Mouse (Mus musculus) adrenal gland, postnatal 4 days (tissue): Measurements from ENCODE around the gene Lpar3. TPM values are rescaled to one million over a fixed set of nuclear protein-coding genes. Genes with fewer than 3 reads are reported as not detected.

Experiments used
- DNase-seq, 2 experiments: peaks; one replicate each; pipeline ENCODE4 v3.0.0; 2021 to 2022; ENCODE audit warnings: low spot score in 2 of 2, mixed read lengths in 2 of 2
- long read RNA-seq, 2 experiments: library from polyadenylated mRNA; stranded (forward); transcript quantifications; one replicate each; pipeline ENCODE4 v2.0.0; 2021
- total RNA-seq, 2 experiments: library from RNA; stranded (reverse); gene quantifications; 2 replicates each; pipeline ENCODE4 v1.2.3; 2021

Lpar3 gene
- 1 to 10 TPM in 1 of 2 experiments, under 1 TPM in 1; 0.51 to 1.5 TPM for total RNA-seq
- long read RNA-seq, experiment 1 = 0 reads
- long read RNA-seq, experiment 2, partial matches to known transcripts = 1 of 2 reads
- long read RNA-seq, experiment 2, other reads (novel, unspliced or antisense) = 0 of 2 reads

DNA sequence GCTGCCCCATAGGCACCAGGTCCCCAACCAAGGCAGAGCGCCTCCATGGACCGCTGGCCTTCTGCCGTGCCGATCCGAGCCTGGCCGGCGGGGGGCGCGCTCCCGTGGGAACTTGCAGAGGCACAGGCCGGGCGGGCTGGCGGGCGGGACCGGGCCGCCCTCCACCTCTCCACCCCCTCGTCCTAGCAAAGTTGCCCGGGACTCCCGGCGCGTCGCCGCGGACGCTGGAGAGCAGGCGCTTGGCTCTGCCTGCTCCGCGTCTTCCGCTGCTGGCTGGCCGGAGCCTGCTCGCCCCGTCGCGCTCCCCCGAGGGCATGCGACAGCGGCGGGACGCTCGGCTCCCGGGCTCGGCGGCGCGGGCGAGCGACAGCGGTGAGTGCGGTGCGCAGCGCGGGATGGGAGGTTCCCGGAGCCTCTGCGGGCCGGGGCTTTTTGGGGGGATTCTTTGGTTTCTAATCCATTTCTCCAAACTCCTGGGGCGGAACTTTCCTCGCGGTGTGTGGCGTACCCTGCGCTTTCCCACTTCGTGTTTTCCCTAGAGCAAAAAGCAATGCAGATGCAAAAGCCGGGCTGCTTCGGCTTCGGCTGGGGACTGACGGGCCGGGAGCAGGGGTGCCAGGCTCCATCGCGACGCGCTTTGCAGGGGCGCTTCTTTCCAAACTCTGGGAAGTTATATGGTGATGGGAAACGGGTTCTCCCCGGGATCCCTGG, at the start of gene Lpar3:
Lpar3 (plus strand) TSS at position 188 of the 711 bp plus-strand sequence.
- peak; percentile 37 to 40 for DNase-seq

- DNase-seq = no peak
Measured at GRCm38 (mm10) chr3:146173030-146173429, 47.7 kb upstream of the Lpar3 start.

- no peak for DNase-seq
Measured at GRCm38 (mm10) chr3:146174215-146174614, 46.5 kb upstream of the Lpar3 start.

DNA sequence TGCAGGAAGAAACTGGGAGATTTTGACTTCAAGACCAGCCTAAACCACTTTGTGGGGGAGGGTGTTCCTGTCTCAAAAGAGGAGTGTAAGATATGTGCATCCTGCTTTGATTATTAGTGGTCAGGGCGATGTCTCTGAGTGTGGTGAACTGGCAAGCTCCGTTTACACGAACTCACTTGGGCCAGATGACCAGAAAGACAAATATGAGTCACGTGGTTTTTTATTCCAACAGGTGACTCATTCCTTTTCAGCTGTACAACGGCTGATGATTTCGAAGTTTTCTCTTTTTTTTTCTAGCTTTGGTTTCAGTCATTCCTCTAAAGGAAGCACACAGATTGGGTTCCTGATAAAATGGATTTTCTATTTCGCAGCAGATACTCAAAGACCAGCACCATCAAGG, 43.5 kb upstream of the Lpar3 start:
- no peak for DNase-seq

DNA sequence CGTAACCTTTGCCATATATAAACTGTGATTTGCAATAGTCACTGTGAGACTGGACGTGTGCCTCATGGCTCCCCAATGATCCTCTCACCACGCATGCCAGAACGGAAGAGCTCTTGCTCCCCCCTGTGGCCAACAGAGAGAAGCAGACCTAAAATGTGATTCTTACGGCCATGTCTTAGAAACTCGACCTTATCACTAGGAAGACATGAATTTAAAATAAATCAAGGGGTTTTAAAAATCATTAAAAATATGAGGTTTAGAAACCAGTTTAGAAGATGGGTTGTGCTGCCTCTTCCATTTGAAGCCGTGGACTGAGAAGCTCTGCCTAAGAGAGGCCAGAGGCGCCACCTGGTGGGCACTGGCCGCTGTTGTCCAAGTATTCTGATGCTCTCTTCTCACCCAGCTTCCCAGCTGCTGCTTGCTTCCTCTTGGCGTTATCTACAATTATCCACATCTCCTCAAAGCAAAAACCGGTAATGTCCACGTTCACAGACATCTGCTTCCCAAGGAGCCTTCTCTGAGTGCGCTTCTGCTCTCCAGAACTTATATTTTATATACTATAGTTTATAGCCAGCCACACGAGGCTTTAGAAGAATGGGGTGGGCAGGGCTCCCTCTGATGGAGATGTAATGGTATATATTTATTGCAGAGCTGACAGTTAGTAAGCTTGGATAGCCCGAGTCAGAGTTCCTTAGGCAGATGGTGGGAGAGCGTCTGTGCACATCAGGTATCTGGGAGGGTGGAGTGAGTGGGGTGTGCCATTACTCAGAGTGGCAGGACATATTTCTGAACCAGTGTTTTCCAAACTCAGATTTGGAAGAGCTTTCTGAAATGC, 42.8 kb upstream of the Lpar3 start:
- peak; percentile 31 to 61 for DNase-seq

DNA sequence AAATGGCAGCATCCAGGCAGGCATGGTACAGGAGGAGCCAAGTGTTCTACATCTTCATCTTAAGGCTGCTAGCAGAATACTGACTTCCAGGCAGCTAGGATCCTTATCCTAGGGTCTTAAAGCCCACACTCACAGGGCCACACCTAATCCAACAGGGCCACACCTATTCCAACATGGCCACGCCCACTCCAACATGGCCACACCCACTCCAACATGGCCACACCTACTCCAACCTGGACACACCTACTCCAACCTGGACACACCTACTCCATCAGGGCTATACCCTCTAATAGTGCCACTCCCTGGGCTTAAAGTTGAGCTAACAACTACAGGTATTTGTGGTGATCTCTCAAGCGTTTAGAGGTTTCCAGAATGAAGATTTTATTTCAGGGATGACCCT, 40.4 kb upstream of the Lpar3 start:
- DNase-seq = no peak

GRCm38 (mm10) chr3:146180986-146181385, 39.8 kb upstream of the Lpar3 start:
- peak in 1 of 2 experiments; percentile 33 for DNase-seq

DNA sequence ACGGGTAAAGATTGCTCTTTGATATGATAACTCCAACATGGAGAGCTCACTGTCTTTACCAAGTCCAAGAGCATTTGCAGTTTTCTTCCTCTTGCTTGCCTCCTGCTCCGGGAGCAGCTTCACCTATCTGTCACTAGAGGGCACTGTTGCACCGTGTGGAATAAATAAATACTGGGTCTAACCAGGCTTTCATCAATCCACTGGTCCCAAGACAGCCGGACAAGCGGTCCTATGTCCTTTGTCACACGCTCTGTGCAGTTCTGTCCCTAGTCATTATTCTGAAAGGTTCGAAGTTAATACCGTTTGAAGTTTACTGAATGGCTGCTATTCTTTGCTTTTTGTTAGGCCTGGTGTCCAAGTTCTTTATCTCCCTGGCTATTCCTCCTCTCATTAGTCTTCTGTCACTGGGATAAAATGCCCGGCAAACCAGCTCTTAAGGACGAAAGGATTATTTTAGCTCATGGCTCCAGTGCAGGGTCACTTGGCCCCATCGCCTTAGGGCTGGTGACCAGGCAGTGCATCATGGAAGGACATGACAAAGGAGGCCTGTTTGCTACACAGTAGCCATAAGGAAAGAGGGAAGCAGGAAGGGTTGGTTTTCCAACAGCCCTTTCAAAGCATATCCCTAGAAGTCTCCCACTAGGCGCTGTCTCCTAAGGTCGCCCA, 35.6 kb upstream of the Lpar3 start:
- peak in 1 of 2 experiments; percentile 17 for DNase-seq

GRCm38 (mm10) chr3:146186033-146186432, 34.7 kb upstream of the Lpar3 start:
- no peak for DNase-seq

DNA sequence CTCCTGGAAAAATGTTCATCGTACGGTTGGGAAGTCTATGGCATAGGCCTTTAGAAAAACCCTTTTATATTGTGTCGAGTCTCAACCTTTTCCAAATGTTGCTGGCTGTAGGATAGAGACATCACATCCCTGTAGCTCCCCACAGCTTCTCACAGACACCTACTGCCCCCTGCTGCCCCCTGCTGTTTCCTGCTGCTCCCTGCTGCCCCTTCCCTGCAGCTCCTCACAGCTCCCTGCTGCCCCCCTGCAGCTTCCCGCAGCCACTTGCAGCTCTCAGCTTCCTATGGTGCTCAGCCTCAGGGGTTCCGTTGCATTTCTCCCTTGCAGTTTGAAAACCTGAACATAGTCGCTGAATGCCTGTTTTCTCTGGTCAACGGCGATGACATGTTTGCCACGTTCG, 30.8 kb upstream of the Lpar3 start:
- DNase-seq = no peak

DNA sequence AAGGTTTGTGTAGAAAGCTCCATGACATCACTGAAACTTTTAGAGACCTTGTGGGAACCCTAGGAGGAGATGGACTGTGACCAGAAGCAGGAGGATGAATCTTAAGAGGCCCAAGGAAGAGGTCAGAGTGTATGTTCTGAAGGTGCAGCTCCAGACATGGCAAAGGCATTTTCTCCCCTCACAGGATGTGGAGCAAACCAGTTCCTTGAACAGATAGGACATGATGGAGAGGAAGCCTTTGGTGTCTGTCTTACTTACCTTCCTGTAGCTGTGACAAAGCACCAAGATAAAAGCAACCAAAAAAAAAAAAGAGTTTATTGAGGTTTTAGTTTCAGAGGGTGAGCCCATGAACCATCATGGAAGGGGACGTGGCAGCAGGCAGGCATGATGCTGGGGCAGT, 28.3 kb upstream of the Lpar3 start:
- no peak for DNase-seq

DNA sequence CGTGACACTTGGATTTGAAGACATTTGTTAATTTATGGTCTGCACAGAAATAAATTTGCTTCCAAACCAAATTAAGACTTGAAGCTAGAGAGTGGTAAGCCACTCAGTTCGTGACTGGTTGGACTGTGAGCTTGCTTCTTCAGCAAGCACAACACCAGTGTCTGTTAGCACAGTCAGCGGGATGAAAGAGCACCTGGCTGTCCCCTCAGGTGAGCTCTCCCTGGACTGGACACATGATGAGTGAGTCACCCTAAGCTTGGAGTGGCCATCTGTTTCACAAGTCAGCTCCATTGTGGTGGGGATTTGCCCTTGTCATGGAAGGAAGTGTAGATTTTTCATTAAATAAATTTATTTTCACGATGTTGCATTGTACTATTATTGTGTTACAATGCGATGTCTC, 25.6 kb upstream of the Lpar3 start:
- no peak for DNase-seq

- no peak for DNase-seq
Measured at GRCm38 (mm10) chr3:146196301-146196700, 24.5 kb upstream of the Lpar3 start.

DNA sequence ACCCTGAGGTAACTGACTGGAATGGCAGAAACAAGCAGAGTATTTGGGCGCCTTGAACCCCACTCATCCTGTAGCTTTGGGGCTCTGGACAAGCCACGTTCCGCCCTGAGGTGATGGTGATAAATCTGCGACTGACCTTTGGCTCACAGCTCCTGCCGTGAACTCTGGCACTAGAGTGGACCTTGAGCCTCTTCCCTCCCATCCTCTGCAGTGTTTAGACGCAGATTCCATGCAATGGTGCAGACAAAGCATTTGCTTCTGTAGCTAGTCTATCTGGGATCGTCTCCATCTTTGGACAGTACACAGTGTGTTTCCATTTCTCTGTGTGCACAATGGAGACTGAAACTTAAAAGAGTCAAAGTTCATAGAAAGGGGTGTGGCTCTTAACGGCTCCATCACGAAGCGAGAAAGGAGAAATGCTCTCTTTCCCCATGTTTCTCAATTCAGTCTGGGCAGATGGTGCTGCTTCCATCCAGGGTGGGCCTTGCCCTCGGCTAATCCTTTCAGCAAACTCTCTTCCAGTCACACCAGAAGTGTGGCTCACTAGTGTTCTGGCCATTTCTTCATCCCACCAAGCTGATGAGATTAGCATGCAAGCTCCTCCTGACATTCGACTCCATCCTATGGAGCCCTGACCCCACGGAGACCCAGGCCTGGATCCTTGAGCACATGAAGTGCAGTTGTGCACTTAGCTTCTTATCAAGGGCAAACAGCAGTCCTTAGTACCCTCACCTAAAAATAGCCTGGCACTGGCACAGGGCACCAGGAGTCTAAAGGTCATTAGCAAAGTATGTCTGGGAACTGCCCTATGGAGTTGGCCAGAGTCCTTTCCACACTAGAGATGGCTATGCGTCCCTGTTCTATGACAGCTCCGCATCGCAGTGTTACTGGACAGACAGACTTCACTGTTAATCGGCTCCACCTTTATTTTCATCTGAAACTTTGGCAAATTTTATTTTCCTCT, 23.7 kb upstream of the Lpar3 start:
- no peak for DNase-seq

DNA sequence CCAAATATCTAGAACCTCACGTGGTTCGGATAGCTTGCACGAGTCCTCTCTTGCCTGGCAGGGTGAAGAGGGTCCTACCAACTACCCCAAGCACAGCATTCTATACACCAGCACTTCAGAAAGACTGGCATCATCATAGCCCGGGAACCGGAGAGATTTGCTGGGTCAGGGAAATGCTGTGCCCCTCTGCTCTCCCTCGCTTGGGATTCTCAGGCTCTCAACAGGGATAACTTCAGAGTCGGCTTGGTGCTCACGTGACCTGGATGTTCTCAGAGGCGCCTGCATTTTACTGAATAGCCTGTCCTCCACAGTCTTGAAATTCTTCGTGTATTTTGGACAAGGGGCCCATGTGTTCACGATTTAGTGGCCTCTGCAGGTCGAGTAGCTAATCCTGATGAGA, 23.0 kb upstream of the Lpar3 start:
- no peak for DNase-seq

DNA sequence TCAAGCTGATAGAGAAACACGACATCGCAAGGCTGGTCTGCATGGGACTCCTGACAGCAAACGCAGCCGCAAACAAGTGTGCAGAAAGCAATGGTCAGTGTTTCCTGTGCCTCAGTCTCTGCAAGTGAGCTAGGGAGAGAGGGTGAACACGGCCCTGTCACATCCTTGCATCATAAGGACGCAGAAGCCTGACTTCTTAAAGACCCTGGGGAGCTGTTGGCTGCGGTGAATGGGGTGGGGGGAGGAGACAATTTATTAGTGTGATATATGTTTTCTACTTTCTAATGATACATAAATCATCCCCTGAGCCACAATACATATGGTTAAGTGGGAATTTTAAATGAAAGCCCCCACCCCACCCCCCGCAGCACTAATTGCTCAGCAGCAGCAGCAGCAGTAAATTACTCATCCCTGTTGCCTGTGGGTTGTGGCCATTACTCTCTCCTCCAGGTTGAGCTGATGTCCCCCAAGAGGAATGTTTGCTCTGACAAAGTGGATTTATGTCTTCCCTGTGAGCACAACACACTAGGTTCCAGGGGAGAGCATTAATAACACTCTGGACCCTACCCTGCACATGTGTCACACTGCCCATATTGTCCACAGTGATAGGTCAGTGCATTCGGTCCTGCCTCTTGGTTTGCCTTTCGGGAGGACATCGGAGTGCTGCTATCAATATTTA, 21.8 kb upstream of the Lpar3 start:
- no peak for DNase-seq

- DNase-seq = no peak
Measured at GRCm38 (mm10) chr3:146199486-146199885, 21.3 kb upstream of the Lpar3 start.

DNA sequence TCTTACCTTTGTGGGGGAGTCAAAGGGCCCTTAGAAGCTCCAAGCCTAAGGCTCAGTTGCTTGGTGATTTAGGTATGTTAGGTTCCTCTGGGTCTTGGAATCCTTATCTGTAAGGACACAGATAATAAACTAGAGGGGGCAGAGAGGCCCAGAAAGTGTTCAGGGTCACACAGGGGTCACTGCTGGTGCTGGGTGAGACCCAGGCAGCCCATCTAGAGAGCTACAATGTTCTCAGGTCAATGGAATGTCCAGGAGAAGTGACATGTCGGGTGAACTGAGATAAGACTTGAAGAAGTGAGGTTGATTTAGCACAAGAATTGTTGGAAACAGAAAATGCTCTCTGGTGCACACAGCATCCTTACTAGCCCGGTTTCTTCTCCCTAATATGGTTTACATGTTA, 16.4 kb upstream of the Lpar3 start:
- DNase-seq = no peak

GRCm38 (mm10) chr3:146205305-146205704, 15.5 kb upstream of the Lpar3 start:
- DNase-seq = no peak

- no peak for DNase-seq
Measured at GRCm38 (mm10) chr3:146206635-146207034, 14.1 kb upstream of the Lpar3 start.
